Mouse (Mus musculus): ENCODE measurements around the gene Lpp.

GRCm38 (mm10) chr16:25016261-25016836, 623.0 kb downstream of the Lpp start:
- no peak for TF ChIP-seq POLR2A (IDR thresholded peaks at IDR 0.05; ENCODE audit: insufficient read depth, low read depth, low read length)
- TF ChIP-seq CTCF (IDR thresholded peaks at IDR 0.05; ENCODE audit: insufficient read depth, low read depth, low read length) = no peak
